Mouse (Mus musculus): ENCODE results near the gene Trim25. TPM values are rescaled to one million over a fixed set of nuclear protein-coding genes. Genes with fewer than 3 reads are reported as not detected.
"Not testable (repeated sequence)": the region's sequence is repeated elsewhere in the genome, so short reads cannot be mapped to it uniquely, and the experiment has no call there.

The Trim25 gene
- polyA plus RNA-seq, 1 experiment from 2014 or later = 4.3 TPM

- Histone ChIP-seq H3K4me3 (replicated peaks; ENCODE audit: low read length) (no peak overlapping the region), H3K27me3 (ENCODE audit: control insufficient read depth, insufficient read depth, low read length) (no peaks in the 10 kb centered on the region), H3K9ac (no peak overlapping the region), H3K27ac (no peak overlapping the region), H3K36me3 (replicated peaks; ENCODE audit: control insufficient read depth, insufficient read depth) (peaks cover 60% of the 10 kb centered on the region), H3K4me2 (replicated peaks) (no peak overlapping the region), H3K4me1 (replicated peaks; ENCODE audit: control insufficient read depth, insufficient read depth, low read length) (no peaks in the 10 kb centered on the region), H3K9me3 (ENCODE audit: control insufficient read depth, low read length) (no peaks in the 10 kb centered on the region)
- DNase-seq (ENCODE audit: low spot score) = no peak
- WGBS = 70% methylated on average over 5 of the region's 5 CpGs
- ATAC-seq (ENCODE audit: low FRiP score) = no peak
These were observed 9.6 kb upstream of the Trim25 start for GRCm38 (mm10) chr11:88989530-88989929.

GRCm38 (mm10) chr11:88993186-88993585 lies 6.0 kb upstream of the Trim25 start:
- no peak overlapping the region for H3K9ac ChIP-seq
- H3K4me1 ChIP-seq (replicated peaks; ENCODE audit: control insufficient read depth, insufficient read depth, low read length) = no peaks in the 10 kb centered on the region
- 51% methylated on average over 7 of the region's 7 CpGs for WGBS
- H3K27ac ChIP-seq = no peak overlapping the region
- H3K4me3 ChIP-seq (replicated peaks; ENCODE audit: low read length) = no peak overlapping the region
- peaks cover 2% of the 10 kb centered on the region; the same call in 1 of the 2 replicates for H3K27me3 ChIP-seq (ENCODE audit: control insufficient read depth, insufficient read depth, low read length)
- ATAC-seq (ENCODE audit: low FRiP score) (no peak), DNase-seq (ENCODE audit: low spot score) (no peak)
- H3K4me2 ChIP-seq (replicated peaks) = no peak overlapping the region
- H3K9me3 ChIP-seq (ENCODE audit: control insufficient read depth, low read length) = no peaks in the 10 kb centered on the region
- peaks cover 26% of the 10 kb centered on the region for H3K36me3 ChIP-seq (replicated peaks; ENCODE audit: control insufficient read depth, insufficient read depth)

GRCm38 (mm10) chr11:88993625-88994024 lies 5.6 kb upstream of the Trim25 start:
- H3K27me3 ChIP-seq (ENCODE audit: control insufficient read depth, insufficient read depth, low read length) = peaks cover 4% of the 10 kb centered on the region; the same call in 1 of the 2 replicates
- H3K27ac ChIP-seq = no peak overlapping the region
- ATAC-seq (ENCODE audit: low FRiP score) (no peak), DNase-seq (ENCODE audit: low spot score) (peak; percentile 49)
- peaks cover 23% of the 10 kb centered on the region for H3K36me3 ChIP-seq (replicated peaks; ENCODE audit: control insufficient read depth, insufficient read depth)
- no peak overlapping the region for H3K4me3 ChIP-seq (replicated peaks; ENCODE audit: low read length)
- no peaks in the 10 kb centered on the region for H3K4me1 ChIP-seq (replicated peaks; ENCODE audit: control insufficient read depth, insufficient read depth, low read length)
- no peaks in the 10 kb centered on the region for H3K9me3 ChIP-seq (ENCODE audit: control insufficient read depth, low read length)
- WGBS = 14% methylated on average over 5 of the region's 5 CpGs
- no peak overlapping the region for H3K4me2 ChIP-seq (replicated peaks)
- H3K9ac ChIP-seq = no peak overlapping the region

GRCm38 (mm10) chr11:88994492-88994891 lies 4.7 kb upstream of the Trim25 start:
- no peaks in the 10 kb centered on the region for H3K9me3 ChIP-seq (ENCODE audit: control insufficient read depth, low read length)
- DNase-seq (ENCODE audit: low spot score) (no peak), ATAC-seq (ENCODE audit: low FRiP score) (no peak)
- no peak overlapping the region for H3K4me3 ChIP-seq (replicated peaks; ENCODE audit: low read length)
- no peak overlapping the region for H3K27ac ChIP-seq
- WGBS = 91% methylated on average over 7 of the region's 7 CpGs
- no peaks in the 10 kb centered on the region for H3K4me1 ChIP-seq (replicated peaks; ENCODE audit: control insufficient read depth, insufficient read depth, low read length)
- no peak overlapping the region for H3K4me2 ChIP-seq (replicated peaks)
- peaks cover 12% of the 10 kb centered on the region for H3K27me3 ChIP-seq (ENCODE audit: control insufficient read depth, insufficient read depth, low read length)
- peaks cover 19% of the 10 kb centered on the region for H3K36me3 ChIP-seq (replicated peaks; ENCODE audit: control insufficient read depth, insufficient read depth)
- no peak overlapping the region for H3K9ac ChIP-seq

- DNase-seq (ENCODE audit: low spot score) (no peak), ATAC-seq (ENCODE audit: low FRiP score) (no peak)
- H3K4me3 ChIP-seq (replicated peaks; ENCODE audit: low read length) = no peak overlapping the region
- H3K9me3 ChIP-seq (ENCODE audit: control insufficient read depth, low read length) = no peaks in the 10 kb centered on the region
- H3K4me2 ChIP-seq (replicated peaks) = no peak overlapping the region
- H3K27me3 ChIP-seq (ENCODE audit: control insufficient read depth, insufficient read depth, low read length) = peaks cover 23% of the 10 kb centered on the region
- WGBS = 94% methylated on average over 2 of the region's 2 CpGs
- no peaks in the 10 kb centered on the region for H3K4me1 ChIP-seq (replicated peaks; ENCODE audit: control insufficient read depth, insufficient read depth, low read length)
- 0 out of 2 replicates have a peak overlapping the region, but pooled peaks have one; percentile 33 for H3K27ac ChIP-seq
- H3K9ac ChIP-seq = no peak overlapping the region
- peaks cover 12% of the 10 kb centered on the region for H3K36me3 ChIP-seq (replicated peaks; ENCODE audit: control insufficient read depth, insufficient read depth)
These were observed 3.6 kb upstream of the Trim25 start for GRCm38 (mm10) chr11:88995616-88996015.

- WGBS = 73% methylated on average over 7 of the region's 7 CpGs
- Histone ChIP-seq H3K36me3 (replicated peaks; ENCODE audit: control insufficient read depth, insufficient read depth) (peaks cover 5% of the 10 kb centered on the region; the same call in 1 of the 2 replicates), H3K27me3 (ENCODE audit: control insufficient read depth, insufficient read depth, low read length) (peaks cover 23% of the 10 kb centered on the region), H3K4me3 (replicated peaks; ENCODE audit: low read length) (no peak overlapping the region), H3K4me1 (replicated peaks; ENCODE audit: control insufficient read depth, insufficient read depth, low read length) (no peaks in the 10 kb centered on the region), H3K4me2 (replicated peaks) (no peak overlapping the region), H3K9me3 (ENCODE audit: control insufficient read depth, low read length) (no peaks in the 10 kb centered on the region), H3K27ac (no peak overlapping the region), H3K9ac (no peak overlapping the region)
- DNase-seq (ENCODE audit: low spot score) (no peak), ATAC-seq (ENCODE audit: low FRiP score) (no peak)
These were observed 2.7 kb upstream of the Trim25 start for GRCm38 (mm10) chr11:88996427-88996826.

- not testable (repeated sequence) for ATAC-seq (ENCODE audit: low FRiP score); H3K4me1 ChIP-seq (replicated peaks; ENCODE audit: control insufficient read depth, insufficient read depth, low read length); H3K27ac ChIP-seq; H3K4me2 ChIP-seq (replicated peaks); H3K9me3 ChIP-seq (ENCODE audit: control insufficient read depth, low read length); DNase-seq (ENCODE audit: low spot score); H3K9ac ChIP-seq; H3K36me3 ChIP-seq (replicated peaks; ENCODE audit: control insufficient read depth, insufficient read depth); H3K4me3 ChIP-seq (replicated peaks; ENCODE audit: low read length)
- peaks cover 23% of the 10 kb centered on the region for H3K27me3 ChIP-seq (ENCODE audit: control insufficient read depth, insufficient read depth, low read length)
- WGBS = 89% methylated on average over 5 of the region's 5 CpGs
These were observed 1.8 kb upstream of the Trim25 start for GRCm38 (mm10) chr11:88997343-88997742.

- H3K4me1 ChIP-seq (replicated peaks; ENCODE audit: control insufficient read depth, insufficient read depth, low read length) = no peaks in the 10 kb centered on the region
- H3K4me2 ChIP-seq (replicated peaks) = no peak overlapping the region
- ATAC-seq (ENCODE audit: low FRiP score) (no peak), DNase-seq (ENCODE audit: low spot score) (no peak)
- no peak overlapping the region for H3K4me3 ChIP-seq (replicated peaks; ENCODE audit: low read length)
- 18% methylated on average over 2 of the region's 3 CpGs for WGBS
- no peaks in the 10 kb centered on the region for H3K9me3 ChIP-seq (ENCODE audit: control insufficient read depth, low read length)
- H3K27ac ChIP-seq = no peak overlapping the region; the same call in 1 of the 2 replicates
- H3K27me3 ChIP-seq (ENCODE audit: control insufficient read depth, insufficient read depth, low read length) = peaks cover 23% of the 10 kb centered on the region
- H3K36me3 ChIP-seq (replicated peaks; ENCODE audit: control insufficient read depth, insufficient read depth) = no peaks in the 10 kb centered on the region
- H3K9ac ChIP-seq = no peak overlapping the region
These were observed 770 bp upstream of the Trim25 start for GRCm38 (mm10) chr11:88998406-88998805.

- Histone ChIP-seq H3K4me3 (replicated peaks; ENCODE audit: low read length) (peak overlapping the region; percentile 33), H3K36me3 (replicated peaks; ENCODE audit: control insufficient read depth, insufficient read depth) (no peaks in the 10 kb centered on the region), H3K9me3 (ENCODE audit: control insufficient read depth, low read length) (no peaks in the 10 kb centered on the region), H3K27ac (no peak overlapping the region; the same call in 1 of the 2 replicates), H3K9ac (peak overlapping the region; percentile 36; the same call in 1 of the 2 replicates), H3K27me3 (ENCODE audit: control insufficient read depth, insufficient read depth, low read length) (peaks cover 23% of the 10 kb centered on the region), H3K4me1 (replicated peaks; ENCODE audit: control insufficient read depth, insufficient read depth, low read length) (no peaks in the 10 kb centered on the region), H3K4me2 (replicated peaks) (peak overlapping the region; percentile 41)
- ATAC-seq (ENCODE audit: low FRiP score) (no peak), DNase-seq (ENCODE audit: low spot score) (no peak)
- WGBS = 32% methylated on average over 33 of the region's 33 CpGs
These were observed 749 bp downstream of the Trim25 start for GRCm38 (mm10) chr11:88999723-89000526.

Data from hindbrain, embryonic 14.5 days (tissue).